Mouse (Mus musculus) forebrain, embryonic 13.5 days (tissue): ENCODE results near the gene Olig3. TPM values are rescaled to one million over a fixed set of nuclear protein-coding genes. Genes with fewer than 3 reads are reported as not detected.

Source experiments
- ATAC-seq: fragments of 200-750 bp; cut with Nextera tagmentation; 2 replicates; pipeline ENCODE4 v1.8.0; 2017
- H3K27ac ChIP-seq: fragments of 300-500 bp; sonication (generic); 2 replicates; pipeline ENCODE4 v1.5.1; 2015; ENCODE audit warnings: inconsistent platforms, mild to moderate bottlenecking, moderate library complexity
- H3K27me3 ChIP-seq: fragments of 300-500 bp; sonication (generic); 2 replicates; pipeline ENCODE4 v1.6.1; 2015; ENCODE audit warnings: mild to moderate bottlenecking, inconsistent platforms
- H3K36me3 ChIP-seq: fragments of 300-500 bp; sonication (generic); 2 replicates; pipeline ENCODE4 v1.6.1; 2015; ENCODE audit warnings: mild to moderate bottlenecking, inconsistent platforms; ENCODE audit not compliant: poor library complexity, severe bottlenecking
- H3K4me1 ChIP-seq: fragments of 300-500 bp; sonication (generic); 2 replicates; pipeline ENCODE4 v1.6.1; 2015; ENCODE audit warnings: inconsistent platforms
- H3K4me2 ChIP-seq: fragments of 300-500 bp; sonication (generic); 2 replicates; pipeline ENCODE4 v1.6.1; 2015; ENCODE audit warnings: inconsistent platforms, mild to moderate bottlenecking, moderate library complexity
- H3K4me3 ChIP-seq: fragments of 300-500 bp; sonication (generic); 2 replicates; pipeline ENCODE4 v1.5.1; 2015; ENCODE audit warnings: mild to moderate bottlenecking, inconsistent platforms
- H3K9ac ChIP-seq: fragments of 300-500 bp; sonication (generic); 2 replicates; pipeline ENCODE4 v1.6.1; 2015; ENCODE audit warnings: mild to moderate bottlenecking, inconsistent platforms
- H3K9me3 ChIP-seq: fragments of 300-500 bp; sonication (generic); replicated peaks from 2 replicates; pipeline ENCODE4 v1.6.1; 2016; ENCODE audit warnings: inconsistent platforms
- WGBS: fragments of 180-500 bp; shearing (Covaris S2); methylation state at CpG from one replicate; pipeline ENCODE4 v1.1.7; 2015; 5-methylcytosine and 5-hydroxymethylcytosine counted together
- polyA plus RNA-seq: library from polyadenylated mRNA; unstranded; fragments of >200 nt; fragmentation: Nextera tagmentation; extraction: Ambion mirVana; gene quantifications from 2 replicates; pipeline ENCODE4 v1.2.1, GENCODE M21; 2015

Olig3 gene
- polyA plus RNA-seq, 1 experiment from 2014 or later, result 16.8 TPM

GRCm38 (mm10) chr10:19352006-19352877 is 4.1 kb upstream of the Olig3 start:
- Histone ChIP-seq H3K4me1 (peaks cover 18% of the 10 kb centered on the region), H3K4me2 (peak overlapping the region; percentile 32), H3K9me3 (no peaks in the 10 kb centered on the region), H3K27me3 (peaks cover 89% of the 10 kb centered on the region), H3K27ac (no peak overlapping the region), H3K4me3 (peak overlapping the region; percentile 15; the same call in 1 of the 2 replicates), H3K9ac (no peak overlapping the region), H3K36me3 (no peaks in the 10 kb centered on the region)
- under 1% methylated on average over 24 of the region's 24 CpGs for WGBS
- 0 out of 2 replicates have a peak, but pooled peaks have one; percentile 26 for ATAC-seq

- Histone ChIP-seq H3K27me3 (peaks cover 89% of the 10 kb centered on the region), H3K27ac (no peak overlapping the region), H3K4me3 (peak overlapping the region; percentile 15; the same call in 1 of the 2 replicates), H3K4me2 (peak overlapping the region; percentile 32; the same call in 1 of the 2 replicates), H3K36me3 (no peaks in the 10 kb centered on the region), H3K9me3 (no peaks in the 10 kb centered on the region), H3K4me1 (peaks cover 22% of the 10 kb centered on the region), H3K9ac (0 out of 2 replicates have a peak overlapping the region, but pooled peaks have one; percentile 16)
- peak; percentile 33; the same call in 1 of the 2 replicates for ATAC-seq
- WGBS, result under 1% methylated on average over 16 of the region's 16 CpGs
Observed at GRCm38 (mm10) chr10:19352878-19353301, 3.4 kb upstream of the Olig3 start.

- no peak overlapping the region for H3K9ac ChIP-seq
- H3K27me3 ChIP-seq, result peaks cover 89% of the 10 kb centered on the region
- H3K27ac ChIP-seq, result no peak overlapping the region
- peaks cover 22% of the 10 kb centered on the region for H3K4me1 ChIP-seq
- H3K9me3 ChIP-seq, result no peaks in the 10 kb centered on the region
- ATAC-seq, result no peak
- no peak overlapping the region for H3K4me2 ChIP-seq
- 7% methylated on average over 5 of the region's 5 CpGs for WGBS
- peak overlapping the region; percentile 18; the same call in 1 of the 2 replicates for H3K4me3 ChIP-seq
- no peaks in the 10 kb centered on the region for H3K36me3 ChIP-seq
Observed at GRCm38 (mm10) chr10:19353631-19354030, 2.7 kb upstream of the Olig3 start.

GRCm38 (mm10) chr10:19354146-19354545 is 2.2 kb upstream of the Olig3 start:
- Histone ChIP-seq H3K4me3 (no peak overlapping the region; the same call in 1 of the 2 replicates), H3K27me3 (peaks cover 89% of the 10 kb centered on the region), H3K36me3 (no peaks in the 10 kb centered on the region), H3K4me1 (peaks cover 22% of the 10 kb centered on the region), H3K4me2 (no peak overlapping the region), H3K9ac (no peak overlapping the region), H3K9me3 (no peaks in the 10 kb centered on the region), H3K27ac (no peak overlapping the region)
- ATAC-seq, result no peak
- WGBS, result 6% methylated on average over 6 of the region's 6 CpGs

GRCm38 (mm10) chr10:19355076-19355475 is 1.3 kb upstream of the Olig3 start:
- Histone ChIP-seq H3K27me3 (peaks cover 94% of the 10 kb centered on the region), H3K27ac (no peak overlapping the region), H3K9ac (no peak overlapping the region), H3K36me3 (no peaks in the 10 kb centered on the region), H3K4me1 (peaks cover 22% of the 10 kb centered on the region), H3K9me3 (no peaks in the 10 kb centered on the region), H3K4me2 (peak overlapping the region; percentile 12; the same call in 1 of the 2 replicates), H3K4me3 (no peak overlapping the region)
- WGBS, result 5% methylated on average over 8 of the region's 8 CpGs
- no peak for ATAC-seq

GRCm38 (mm10) chr10:19356720-19357641 is 648 bp downstream of the Olig3 start:
- WGBS, result under 1% methylated on average over 63 of the region's 63 CpGs
- Histone ChIP-seq H3K4me3 (peak overlapping the region; percentile 38), H3K4me2 (peak overlapping the region; percentile 52), H3K9ac (peak overlapping the region; percentile 45), H3K27me3 (peaks cover 100% of the 10 kb centered on the region), H3K9me3 (no peaks in the 10 kb centered on the region), H3K36me3 (no peaks in the 10 kb centered on the region), H3K27ac (no peak overlapping the region), H3K4me1 (peaks cover 22% of the 10 kb centered on the region)
- ATAC-seq, result peak; percentile 36; the same call in 1 of the 2 replicates

GRCm38 (mm10) chr10:19357848-19358247 is 1.5 kb downstream of the Olig3 start:
- no peaks in the 10 kb centered on the region for H3K36me3 ChIP-seq
- H3K9me3 ChIP-seq, result no peaks in the 10 kb centered on the region
- H3K9ac ChIP-seq, result no peak overlapping the region
- no peak overlapping the region for H3K27ac ChIP-seq
- H3K4me2 ChIP-seq, result no peak overlapping the region
- H3K4me1 ChIP-seq, result peaks cover 20% of the 10 kb centered on the region
- no peak overlapping the region for H3K4me3 ChIP-seq
- peaks cover 98% of the 10 kb centered on the region for H3K27me3 ChIP-seq
- 13% methylated on average over 5 of the region's 5 CpGs for WGBS
- ATAC-seq, result no peak

GRCm38 (mm10) chr10:19360446-19361300 is 4.3 kb downstream of the Olig3 start:
- no peak overlapping the region for H3K4me3 ChIP-seq

GRCm38 (mm10) chr10:19361539-19362293 is 5.4 kb downstream of the Olig3 start:
- no peaks in the 10 kb centered on the region for H3K36me3 ChIP-seq
- H3K4me2 ChIP-seq, result 0 out of 2 replicates have a peak overlapping the region, but pooled peaks have one; percentile 44
- WGBS, result 1% methylated on average over 23 of the region's 23 CpGs
- H3K9me3 ChIP-seq, result no peaks in the 10 kb centered on the region
- no peak overlapping the region for H3K4me3 ChIP-seq
- ATAC-seq, result no peak
- no peak overlapping the region for H3K27ac ChIP-seq
- peaks cover 93% of the 10 kb centered on the region for H3K27me3 ChIP-seq
- H3K4me1 ChIP-seq, result peaks cover 19% of the 10 kb centered on the region
- H3K9ac ChIP-seq, result no peak overlapping the region

More at GRCm38 (mm10) chr10:19360446-19361300, 4.3 kb downstream of the Olig3 start:
- Histone ChIP-seq H3K9me3 (no peaks in the 10 kb centered on the region), H3K27ac (no peak overlapping the region), H3K4me1 (peaks cover 22% of the 10 kb centered on the region), H3K9ac (no peak overlapping the region), H3K36me3 (no peaks in the 10 kb centered on the region), H3K4me2 (0 out of 2 replicates have a peak overlapping the region, but pooled peaks have one; percentile 10), H3K27me3 (peaks cover 95% of the 10 kb centered on the region)
- WGBS, result 9% methylated on average over 3 of the region's 3 CpGs
- ATAC-seq, result no peak

- Histone ChIP-seq H3K36me3 (no peaks in the 10 kb centered on the region), H3K9me3 (no peaks in the 10 kb centered on the region), H3K27ac (no peak overlapping the region), H3K4me3 (0 out of 2 replicates have a peak overlapping the region, but pooled peaks have one; percentile 17), H3K4me1 (peaks cover 13% of the 10 kb centered on the region), H3K9ac (no peak overlapping the region), H3K27me3 (peaks cover 93% of the 10 kb centered on the region), H3K4me2 (peak overlapping the region; percentile 44)
- ATAC-seq, result no peak
- WGBS, result 3% methylated on average over 8 of the region's 8 CpGs
Observed at GRCm38 (mm10) chr10:19362294-19362590, 5.9 kb downstream of the Olig3 start.
